Mouse (Mus musculus) testis, postnatal 10 days (tissue): Measurements from ENCODE around the gene Kdm4c.
"Not testable (repeated sequence)": the region's sequence is repeated elsewhere in the genome, so short reads cannot be mapped to it uniquely, and the experiment has no call there.

ENCODE experiments used
- DNase-seq: peaks from one replicate; pipeline ENCODE4 v3.0.0; 2021; ENCODE audit warnings: low spot score

Gene Kdm4c

GRCm38 (mm10) chr4:74312858-74313257 is 70.6 kb downstream of the Kdm4c start:
- DNase-seq: no peak

GRCm38 (mm10) chr4:74315388-74315787 is 73.1 kb downstream of the Kdm4c start:
- DNase-seq: no peak

- no peak for DNase-seq
These were observed 77.0 kb downstream of the Kdm4c start for GRCm38 (mm10) chr4:74319313-74319712.

DNA sequence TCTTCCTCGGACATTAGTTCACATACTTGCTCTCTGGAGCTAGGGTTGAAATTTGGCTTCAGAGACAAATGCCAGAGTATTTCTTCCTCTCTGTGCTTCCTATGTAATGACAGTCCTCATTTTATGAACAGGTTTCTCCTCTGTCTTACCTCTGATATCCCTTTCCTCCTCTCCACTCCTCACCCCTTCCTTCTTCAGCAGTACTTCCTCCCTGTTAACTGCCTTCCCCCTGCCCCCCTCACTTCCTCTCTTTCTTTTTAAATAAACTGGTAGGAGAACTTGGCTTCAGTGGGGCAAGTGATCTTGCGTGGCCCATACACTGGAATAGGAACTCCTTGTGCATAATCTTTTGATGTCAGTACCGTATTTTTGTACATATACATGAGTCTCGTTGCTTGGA is 115.2 kb downstream of the Kdm4c start:
- no peak for DNase-seq

GRCm38 (mm10) chr4:74360274-74360673 is 118.0 kb downstream of the Kdm4c start:
- DNase-seq: no peak

DNA sequence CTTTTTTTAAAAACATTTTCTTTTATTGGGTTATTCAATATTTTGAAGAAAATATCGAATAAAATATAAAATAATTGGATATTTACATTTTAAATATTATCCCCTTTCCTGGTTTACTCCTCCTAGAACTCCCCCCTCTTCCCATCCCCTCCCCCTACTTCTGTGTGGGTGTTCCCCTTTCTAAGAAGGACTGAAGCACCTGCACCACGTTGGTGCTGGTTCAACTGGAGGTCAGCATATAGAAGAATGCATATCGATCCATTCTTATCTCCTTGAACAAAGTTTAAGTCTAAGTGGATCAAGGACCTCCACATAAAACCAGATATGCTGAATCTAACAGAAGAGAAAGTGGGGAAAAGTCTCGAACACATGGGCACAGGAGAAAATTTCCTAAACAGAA is 144.3 kb downstream of the Kdm4c start:
- no peak for DNase-seq

DNA sequence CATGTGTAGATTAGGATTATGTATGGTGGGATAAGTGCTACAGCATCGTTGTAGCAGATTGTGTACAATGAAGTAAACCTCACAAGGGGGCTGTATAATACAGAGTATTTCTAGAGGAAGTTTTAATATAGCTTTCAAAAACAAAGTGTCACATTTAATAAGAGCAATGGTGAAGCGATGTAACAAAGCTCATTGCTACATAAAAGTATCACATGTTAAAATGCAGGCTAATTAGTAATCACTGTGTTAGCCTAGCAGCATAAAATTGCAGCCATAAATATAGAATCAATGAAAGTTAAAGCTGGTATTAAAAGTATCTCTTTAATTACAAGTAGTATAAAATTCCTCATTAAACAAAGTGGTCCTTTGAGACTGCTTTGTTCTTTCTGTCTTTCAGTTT is 150.9 kb downstream of the Kdm4c start:
- no peak for DNase-seq

DNA sequence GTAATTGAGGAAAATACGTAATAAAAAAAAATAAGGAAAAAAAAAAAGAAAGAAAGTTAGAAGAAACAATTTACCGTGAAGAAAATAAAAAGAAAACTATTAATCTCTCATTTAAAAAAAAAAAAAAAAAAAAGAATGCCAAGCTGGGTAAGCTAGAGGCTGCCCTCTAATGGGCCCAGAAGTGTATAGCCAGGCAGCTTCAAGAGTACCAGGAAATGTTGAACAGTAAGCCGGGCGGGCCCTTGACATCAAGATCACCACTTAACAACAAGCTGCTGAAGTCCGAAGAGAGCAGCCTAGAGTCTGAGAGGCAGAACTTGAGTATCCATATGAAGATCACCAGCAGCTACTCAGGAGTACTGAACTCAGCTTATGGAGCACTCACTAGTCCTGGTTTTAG is 154.3 kb downstream of the Kdm4c start:
- no peak for DNase-seq

GRCm38 (mm10) chr4:74401617-74402313 is 159.5 kb downstream of the Kdm4c start:
- not testable (repeated sequence) for DNase-seq

DNA sequence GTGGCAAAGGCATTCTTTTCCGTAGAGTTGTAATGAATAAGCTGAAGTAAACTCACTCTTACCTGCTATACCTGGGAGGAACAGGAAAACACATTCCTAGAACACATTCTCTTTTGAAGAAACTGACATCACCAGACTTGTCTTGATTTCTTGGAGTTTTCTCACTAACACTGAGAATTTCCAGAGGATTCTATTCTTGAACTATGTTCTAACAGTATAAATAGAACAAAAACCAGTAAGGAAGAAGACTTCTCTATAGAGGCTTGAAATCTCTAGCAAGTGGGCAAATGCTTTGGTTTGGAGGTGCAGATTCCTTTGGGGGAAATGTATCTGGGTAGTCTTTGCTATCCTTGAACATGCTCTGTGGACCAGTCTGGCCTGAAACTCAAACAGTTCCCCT is 166.4 kb downstream of the Kdm4c start:
- DNase-seq: no peak

GRCm38 (mm10) chr4:74419794-74420193 is 177.5 kb downstream of the Kdm4c start:
- DNase-seq: no peak
